Mouse (Mus musculus) stomach, embryonic 14.5 days (tissue): ENCODE measurements around the gene Traf2. TPM values are rescaled to one million over a fixed set of nuclear protein-coding genes. Genes with fewer than 3 reads are reported as not detected.

Source experiments
- ATAC-seq: fragments of 200-750 bp; cut with Nextera tagmentation; 2 replicates; pipeline ENCODE4 v1.8.0; 2017; ENCODE audit warnings: low read depth, moderate TSS enrichment; ENCODE audit not compliant: insufficient number of reproducible peaks, insufficient read depth, low FRiP score
- H3K27ac ChIP-seq: fragments of 300-500 bp; sonication (generic); 2 replicates; pipeline ENCODE4 v1.5.1; 2014; ENCODE audit warnings: mild to moderate bottlenecking, low read length, moderate library complexity, mixed read lengths
- H3K27me3 ChIP-seq: fragments of 300-500 bp; sonication (generic); 2 replicates; pipeline ENCODE4 v1.6.1; 2014; ENCODE audit warnings: low read length, control low read depth, mixed read lengths; ENCODE audit not compliant: control insufficient read depth, insufficient read depth
- H3K36me3 ChIP-seq: fragments of 300-500 bp; sonication (generic); 2 replicates; pipeline ENCODE4 v1.6.1; 2014; ENCODE audit warnings: mild to moderate bottlenecking, control low read depth, low read length, moderate library complexity, mixed read lengths; ENCODE audit not compliant: control insufficient read depth, insufficient read depth
- H3K4me1 ChIP-seq: fragments of 300-500 bp; sonication (generic); 2 replicates; pipeline ENCODE4 v1.6.1; 2014; ENCODE audit warnings: low read length, control low read depth, mixed read lengths; ENCODE audit not compliant: control insufficient read depth, insufficient read depth
- H3K4me2 ChIP-seq: fragments of 300-500 bp; sonication (generic); replicated peaks from 2 replicates; pipeline ENCODE4 v1.6.1; 2014; ENCODE audit warnings: low read depth, low read length, control low read depth
- H3K4me3 ChIP-seq: fragments of 300-500 bp; sonication (generic); 2 replicates; pipeline ENCODE4 v1.5.1; 2014; ENCODE audit warnings: low read depth, low read length, control low read depth
- H3K9ac ChIP-seq: fragments of 300-500 bp; sonication (generic); replicated peaks from 2 replicates; pipeline ENCODE4 v1.6.1; 2014; ENCODE audit warnings: low read depth, mild to moderate bottlenecking, control low read depth, low read length, moderate library complexity, mixed read lengths
- H3K9me3 ChIP-seq: fragments of 300-500 bp; sonication (generic); 2 replicates; pipeline ENCODE4 v1.6.1; 2016; ENCODE audit warnings: low read depth, low read length, control low read depth; ENCODE audit not compliant: control insufficient read depth
- WGBS: fragments of 180-500 bp; shearing (Covaris S2); extraction: QIAGEN DNeasy Blood & Tissue Kit; methylation state at CpG from one replicate; pipeline ENCODE4 v1.1.7; 2014; 5-methylcytosine and 5-hydroxymethylcytosine counted together
- polyA plus RNA-seq: library from polyadenylated mRNA; unstranded; fragments of >200 nt; fragmentation: Nextera tagmentation; extraction: Ambion mirVana; gene quantifications from 2 replicates; pipeline ENCODE4 v1.2.1, GENCODE M21; 2014

The Traf2 gene
- polyA plus RNA-seq, 1 experiment from 2014 or later = 30.5 TPM

DNA sequence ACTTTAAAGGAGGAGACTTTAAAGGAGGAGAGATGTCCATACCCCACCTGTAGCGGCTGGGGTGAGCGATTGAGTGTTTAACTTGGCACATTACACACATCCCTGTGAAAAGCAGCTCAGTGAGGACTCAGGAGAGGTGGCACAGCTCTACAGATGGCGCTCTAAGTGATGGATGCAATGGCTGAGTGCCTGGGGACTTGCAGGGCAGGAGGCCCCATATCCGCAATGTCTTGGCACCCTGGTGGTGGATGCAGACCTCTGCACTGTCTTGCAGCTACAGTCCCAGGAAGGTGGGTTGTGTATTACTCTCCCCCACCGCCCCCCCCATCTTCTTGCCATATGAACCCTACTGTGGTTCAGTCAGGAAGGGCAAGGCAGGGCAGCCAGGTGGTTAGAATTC is 39.8 kb downstream of the Traf2 start:
- H3K4me3 ChIP-seq = no peak overlapping the region
- ATAC-seq = no peak
- H3K27me3 ChIP-seq = no peaks in the 10 kb centered on the region
- no peak overlapping the region for H3K27ac ChIP-seq
- H3K4me2 ChIP-seq = no peak overlapping the region
- H3K4me1 ChIP-seq = 0 out of 2 replicates have a peak, but pooled peaks cover 1% of the 10 kb centered on the region
- peaks cover 15% of the 10 kb centered on the region for H3K36me3 ChIP-seq
- no peaks in the 10 kb centered on the region for H3K9me3 ChIP-seq
- H3K9ac ChIP-seq = no peak overlapping the region
- WGBS = 34% methylated on average over 5 of the region's 5 CpGs

DNA sequence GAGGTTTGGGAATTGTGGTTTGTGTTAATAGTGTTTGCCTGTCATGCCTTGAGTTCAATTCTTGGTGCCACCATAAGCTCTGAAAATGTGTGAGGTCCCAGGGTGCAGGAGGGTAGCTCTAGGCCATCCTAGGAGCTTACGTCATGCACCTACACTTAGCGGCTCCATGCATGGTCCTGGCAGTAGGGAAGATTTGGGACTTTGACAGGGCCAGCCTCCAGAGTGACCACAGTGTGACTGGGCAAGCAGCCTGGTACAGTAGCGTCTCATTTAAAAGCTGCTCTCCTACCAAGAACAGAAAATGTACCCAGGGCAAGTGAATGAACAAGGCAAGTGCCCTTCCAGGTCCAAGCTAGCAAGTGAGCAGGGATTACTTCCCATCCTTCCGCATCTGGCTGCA is 40.9 kb downstream of the Traf2 start:
- WGBS = 97% methylated on average over 4 of the region's 4 CpGs
- peaks cover 8% of the 10 kb centered on the region for H3K4me1 ChIP-seq
- H3K27ac ChIP-seq = no peak overlapping the region

DNA sequence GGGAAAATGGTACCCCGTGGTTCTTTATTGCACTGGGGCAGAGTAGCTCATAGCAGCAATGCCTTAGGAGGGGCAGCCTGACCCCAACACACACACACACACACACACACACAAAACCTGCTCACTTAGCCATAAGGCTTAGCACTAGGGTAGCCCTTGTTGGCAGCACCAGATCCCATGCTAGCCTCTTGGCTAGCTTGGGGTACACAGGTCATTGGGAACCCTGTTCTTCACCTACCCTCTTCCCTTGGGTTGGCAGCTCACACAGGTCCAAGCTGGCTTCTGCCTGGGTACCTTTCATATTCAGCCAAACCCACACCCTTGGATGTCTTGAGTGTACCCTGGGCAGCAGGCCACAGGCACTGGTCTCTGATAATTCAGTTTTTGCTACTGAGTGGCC is 41.7 kb downstream of the Traf2 start:
- no peak for ATAC-seq
- 100% methylated on average over 1 of the region's 1 CpGs for WGBS

More for the DNA sequence above, 40.9 kb downstream of the Traf2 start:
- H3K9ac ChIP-seq = no peak overlapping the region
- H3K27me3 ChIP-seq = no peaks in the 10 kb centered on the region
- H3K4me2 ChIP-seq = no peak overlapping the region
- no peaks in the 10 kb centered on the region for H3K9me3 ChIP-seq
- H3K36me3 ChIP-seq = peaks cover 15% of the 10 kb centered on the region
- ATAC-seq = no peak
- no peak overlapping the region for H3K4me3 ChIP-seq

GRCm38 (mm10) chr2:25504538-25504937 is 42.2 kb downstream of the Traf2 start:
- WGBS = 92% methylated on average over 19 of the region's 19 CpGs
- Histone ChIP-seq H3K9ac (no peak overlapping the region), H3K4me3 (no peak overlapping the region), H3K4me1 (peaks cover 8% of the 10 kb centered on the region), H3K4me2 (no peak overlapping the region), H3K27ac (no peak overlapping the region), H3K9me3 (no peaks in the 10 kb centered on the region), H3K27me3 (no peaks in the 10 kb centered on the region), H3K36me3 (peaks cover 15% of the 10 kb centered on the region)
- ATAC-seq = no peak

More for the DNA sequence above, 41.7 kb downstream of the Traf2 start:
- Histone ChIP-seq H3K9me3 (no peaks in the 10 kb centered on the region), H3K27ac (no peak overlapping the region), H3K27me3 (no peaks in the 10 kb centered on the region), H3K4me1 (peaks cover 8% of the 10 kb centered on the region), H3K9ac (no peak overlapping the region), H3K36me3 (peaks cover 15% of the 10 kb centered on the region), H3K4me2 (no peak overlapping the region), H3K4me3 (no peak overlapping the region)

DNA sequence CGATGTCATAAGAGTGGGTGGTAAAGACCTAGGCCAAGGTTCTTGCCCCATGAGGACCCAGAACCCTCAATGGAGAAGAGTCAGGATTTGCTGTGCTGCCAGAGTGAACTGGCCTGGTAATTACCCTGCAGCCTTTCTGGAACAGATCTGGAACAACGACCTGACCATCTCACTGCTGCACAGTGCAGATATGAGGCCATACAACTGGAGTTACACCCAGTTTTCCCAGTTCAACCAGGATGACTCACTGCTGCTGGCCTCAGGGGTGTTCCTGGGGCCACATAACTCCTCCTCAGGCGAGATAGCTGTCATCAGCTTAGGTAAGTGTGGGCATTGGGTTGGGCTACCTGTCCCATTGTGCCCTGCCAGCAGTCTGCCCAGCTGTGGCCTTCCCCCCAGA is 44.0 kb downstream of the Traf2 start:
- WGBS = 83% methylated on average over 3 of the region's 3 CpGs
- no peak for ATAC-seq

DNA sequence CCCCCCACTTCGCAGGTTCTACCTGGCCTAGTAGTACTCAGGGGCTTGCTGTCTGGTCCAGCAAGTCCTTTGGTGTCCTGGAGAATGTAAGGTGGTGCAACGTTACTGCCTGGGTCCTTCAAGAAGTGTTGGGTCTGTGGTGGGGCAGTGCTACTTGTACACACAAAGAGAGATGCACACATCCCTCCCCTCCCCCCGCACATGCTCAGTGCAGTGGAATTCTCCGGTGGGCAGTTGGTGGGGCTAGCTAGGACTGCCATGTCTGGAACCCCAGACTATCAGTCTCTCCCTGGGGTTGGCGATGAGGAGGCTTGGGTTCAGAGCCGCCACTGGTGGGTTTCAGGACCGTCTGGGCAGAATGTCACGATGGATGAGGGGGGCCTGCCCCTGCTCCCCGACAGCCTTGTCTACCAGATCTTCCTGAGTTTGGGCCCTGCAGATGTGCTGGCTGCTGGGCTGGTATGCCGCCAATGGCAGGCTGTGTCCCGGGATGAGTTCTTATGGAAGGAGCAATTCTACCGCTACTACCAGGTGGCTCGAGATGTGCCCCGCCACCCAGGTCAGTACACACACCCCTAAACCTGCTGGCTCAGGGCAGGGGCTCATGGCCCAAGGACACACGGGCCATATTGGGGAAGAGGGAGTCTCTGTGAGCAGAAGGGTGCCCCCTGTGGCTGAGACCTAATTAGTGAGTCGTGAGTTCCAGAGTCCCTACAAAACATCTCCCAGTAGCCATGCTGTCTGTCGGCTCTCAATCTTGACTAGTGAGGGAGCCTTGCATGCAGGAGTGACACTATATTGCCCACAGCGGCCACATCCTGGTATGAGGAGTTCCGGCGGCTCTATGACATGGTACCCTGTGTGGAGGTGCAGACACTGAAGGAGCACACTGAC is 44.9 kb downstream of the Traf2 start, which contains the start of gene C8g:
Gene C8g, minus strand, starts transcription at position 127 of the 894 bp plus-strand sequence.
- H3K4me2 ChIP-seq = peak within 1 kb of the TSS; percentile 98

More for the DNA sequence above, 44.0 kb downstream of the Traf2 start:
- Histone ChIP-seq H3K36me3 (peaks cover 15% of the 10 kb centered on the region), H3K9me3 (no peaks in the 10 kb centered on the region), H3K9ac (no peak overlapping the region), H3K4me2 (no peak overlapping the region), H3K27me3 (no peaks in the 10 kb centered on the region), H3K4me1 (peaks cover 8% of the 10 kb centered on the region), H3K27ac (no peak overlapping the region), H3K4me3 (no peak overlapping the region)

DNA sequence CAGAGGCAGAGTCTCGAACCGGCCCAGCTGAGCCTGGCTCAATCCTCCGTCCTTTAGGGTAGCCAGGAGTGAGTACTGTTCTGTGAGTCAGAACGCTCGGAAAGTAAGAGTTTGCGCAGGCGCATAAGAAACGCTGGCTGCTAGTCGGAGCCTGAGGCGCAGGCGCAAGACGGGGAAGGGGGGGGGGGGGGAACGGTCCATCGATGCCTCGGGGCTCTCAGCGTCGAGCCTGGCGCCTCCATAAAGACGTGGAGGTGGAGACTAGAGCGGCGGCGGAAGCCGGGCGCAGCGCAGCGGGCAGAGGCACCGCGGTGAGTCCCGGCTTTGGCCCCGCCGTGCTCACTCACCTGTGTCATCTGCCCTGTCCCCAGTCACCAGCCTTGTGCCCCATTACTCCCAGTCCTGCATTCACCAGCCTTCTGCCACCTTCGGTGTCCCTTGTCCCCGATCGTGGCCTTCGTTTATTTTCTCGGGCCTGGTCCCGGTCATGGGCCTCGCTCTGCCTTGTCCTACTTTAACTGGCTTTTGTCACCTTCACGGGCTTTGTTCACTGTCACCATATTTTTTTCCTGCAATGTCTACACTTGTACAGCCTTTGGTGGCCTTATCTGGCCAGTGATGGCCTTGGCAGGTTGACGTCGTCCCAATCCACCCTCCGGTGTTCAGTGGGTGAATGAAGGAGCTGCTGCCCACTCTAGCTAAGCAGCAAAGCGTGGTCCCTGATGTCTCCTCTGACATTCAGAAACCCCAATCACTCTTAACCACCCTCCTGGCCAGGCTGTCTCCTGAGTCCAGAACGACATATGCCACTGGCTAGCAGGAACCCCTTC is 45.9 kb downstream of the Traf2 start, which contains the start of gene Fbxw5:
Gene Fbxw5, plus strand, starts transcription at position 175 of the 830 bp plus-strand sequence.
- H3K9me3 ChIP-seq = no peaks in the 10 kb centered on the region
- peak within 1 kb of the TSS; percentile 98 for H3K4me2 ChIP-seq
- peaks cover 8% of the 10 kb centered on the region for H3K4me1 ChIP-seq
- peak; percentile 88 for ATAC-seq
- peak within 1 kb of the TSS; percentile 84 for H3K4me3 ChIP-seq
- no peaks in the 10 kb centered on the region for H3K27me3 ChIP-seq
- H3K9ac ChIP-seq = peak within 1 kb of the TSS; percentile 80
- under 1% methylated on average over 36 of the region's 44 CpGs for WGBS
- peak within 1 kb of the TSS; percentile 52; the same call in 1 of the 2 replicates for H3K27ac ChIP-seq
- H3K36me3 ChIP-seq = peaks cover 15% of the 10 kb centered on the region

More for the DNA sequence above, 44.9 kb downstream of the Traf2 start, which contains the start of gene C8g:
- peak within 1 kb of the TSS; percentile 84 for H3K4me3 ChIP-seq
- H3K27me3 ChIP-seq = no peaks in the 10 kb centered on the region
- 74% methylated on average over 20 of the region's 20 CpGs for WGBS
- H3K36me3 ChIP-seq = peaks cover 15% of the 10 kb centered on the region
- peak within 1 kb of the TSS; percentile 52; the same call in 1 of the 2 replicates for H3K27ac ChIP-seq
- no peaks in the 10 kb centered on the region for H3K9me3 ChIP-seq
- H3K4me1 ChIP-seq = peaks cover 8% of the 10 kb centered on the region
- ATAC-seq = no peak
- peak within 1 kb of the TSS; percentile 80 for H3K9ac ChIP-seq

DNA sequence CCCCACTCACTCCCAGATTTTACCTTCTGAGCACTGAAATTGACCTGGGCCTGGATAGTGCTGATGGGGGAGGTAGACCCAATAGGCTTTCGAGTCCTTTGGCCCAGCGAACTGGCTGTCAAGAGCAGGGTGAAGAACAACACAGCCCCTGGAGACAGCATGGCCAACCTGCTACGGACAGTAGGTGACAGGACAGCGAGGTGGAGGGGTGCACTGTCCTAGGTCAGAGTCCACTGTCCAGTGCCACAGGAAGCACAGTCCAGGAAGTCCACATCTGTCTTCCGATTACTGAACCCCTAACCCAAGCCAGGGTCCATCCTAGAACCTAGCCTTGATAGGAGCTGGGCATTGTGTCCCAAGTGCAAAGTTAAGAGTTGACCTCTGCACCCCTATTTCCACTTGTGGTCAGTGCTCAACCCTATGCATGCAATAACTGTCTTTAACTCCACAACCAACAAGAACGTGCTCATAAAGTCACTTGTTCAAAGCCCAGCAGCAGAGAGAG is 46.6 kb downstream of the Traf2 start:
- peaks cover 8% of the 10 kb centered on the region for H3K4me1 ChIP-seq
- H3K9me3 ChIP-seq = no peaks in the 10 kb centered on the region
- peaks cover 11% of the 10 kb centered on the region for H3K36me3 ChIP-seq
- peak overlapping the region; percentile 84 for H3K4me3 ChIP-seq
- H3K4me2 ChIP-seq = peak overlapping the region; percentile 44
- no peak for ATAC-seq
- H3K27me3 ChIP-seq = no peaks in the 10 kb centered on the region
- 64% methylated on average over 6 of the region's 6 CpGs for WGBS
- H3K9ac ChIP-seq = no peak overlapping the region; the same call in 1 of the 2 replicates
- H3K27ac ChIP-seq = peak overlapping the region; percentile 6; the same call in 1 of the 2 replicates
